ENCODE assay signal across 12 mouse cellular contexts in the genomic region with DNA sequence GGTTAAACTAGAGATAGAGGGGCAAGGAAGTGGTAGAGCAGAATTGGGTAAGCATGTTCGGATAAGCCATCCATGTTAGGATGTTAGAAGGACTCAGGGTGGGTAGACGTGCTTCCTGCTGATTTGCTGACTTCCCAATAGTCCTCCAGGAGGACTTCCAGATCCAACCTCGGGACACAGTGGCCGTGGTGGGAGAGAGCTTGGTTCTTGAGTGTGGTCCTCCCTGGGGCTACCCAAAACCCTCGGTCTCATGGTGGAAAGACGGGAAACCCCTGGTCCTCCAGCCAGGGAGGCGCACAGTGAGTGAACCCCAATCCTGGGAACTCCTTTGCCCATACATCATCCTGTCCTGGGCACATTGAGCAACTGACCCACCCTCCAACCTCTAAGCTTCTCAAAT. TPM values are rescaled to one million over a fixed set of nuclear protein-coding genes. Genes with fewer than 3 reads are reported as not detected.
DNase-seq lines count a peak whose midpoint lies in the region; ATAC-seq and TF ChIP-seq lines count a peak whose summit lies in the region.
"Had no signal": no experiment of that assay in that cellular context is flagged by ENCODE, and none has a peak within 500 bp of the region (broad histone marks: within the 10 kb centered on the region; RNA-seq: fewer than 3 reads in every experiment).

No protein-coding gene starts in this region.

- DNase-seq in hindbrain, postnatal 0 days (ENCODE audit: low spot score), result no peak
- DNase-seq in midbrain, embryonic 10.5 days (ENCODE audit: low spot score), result no peak
- DNase-seq in limb, embryonic 10.5 days (ENCODE audit: low spot score), result no peak
- no peak for DNase-seq in adrenal gland, postnatal 36 days
- DNase-seq in frontal cortex, postnatal 10 days (ENCODE audit: low spot score in 2 of 2), result no peak
- DNase-seq: cerebellum, postnatal 14 days; kidney, adult 11 months; right cerebral cortex, adult 18-20 months had no signal

- TF ChIP-seq CTCF in hindbrain, postnatal 0 days (IDR thresholded peaks at IDR 0.05; ENCODE audit: low read depth), result no peak

- ATAC-seq in hindbrain, postnatal 0 days, result no peak
- ATAC-seq in hindbrain, embryonic 16.5 days, result no peak
- no peak for ATAC-seq in midbrain, embryonic 16.5 days

- H3K27ac ChIP-seq in hindbrain, postnatal 0 days, result no peak overlapping the region
- no peak overlapping the region for H3K27ac ChIP-seq in hindbrain, embryonic 16.5 days (ENCODE audit: low read depth, low read length)
- no peak overlapping the region for H3K27ac ChIP-seq in midbrain, embryonic 10.5 days (replicated peaks)
- no peak overlapping the region for H3K27ac ChIP-seq in midbrain, embryonic 16.5 days (ENCODE audit: low read length)
- no peak overlapping the region for H3K27ac ChIP-seq in limb, embryonic 10.5 days

- H3K4me3 ChIP-seq in hindbrain, postnatal 0 days (ENCODE audit: low read length), result no peak overlapping the region
- no peak overlapping the region; the same call in 1 of the 2 replicates for H3K4me3 ChIP-seq in hindbrain, embryonic 16.5 days (ENCODE audit: low read length)
- peak overlapping the region; percentile 9; the same call in 1 of the 2 replicates for H3K4me3 ChIP-seq in midbrain, embryonic 10.5 days
- no peak overlapping the region for H3K4me3 ChIP-seq in midbrain, embryonic 16.5 days (ENCODE audit: low read depth, low read length)
- peak overlapping the region; percentile 29; the same call in 1 of the 2 replicates for H3K4me3 ChIP-seq in limb, embryonic 10.5 days
- H3K4me3 ChIP-seq: megakaryocyte, embryonic 14.5 days had no signal

- no peaks in the 10 kb centered on the region; the same call in 1 of the 2 replicates for H3K4me1 ChIP-seq in hindbrain, postnatal 0 days (ENCODE audit: insufficient read depth, low read length)
- H3K4me1 ChIP-seq in hindbrain, embryonic 16.5 days (ENCODE audit: control insufficient read depth, insufficient read depth, low read depth, low read length), result peaks cover 3% of the 10 kb centered on the region; the same call in 1 of the 2 replicates
- H3K4me1 ChIP-seq in midbrain, embryonic 10.5 days, result peaks cover 15% of the 10 kb centered on the region
- H3K4me1 ChIP-seq in midbrain, embryonic 16.5 days (ENCODE audit: control insufficient read depth, insufficient read depth, low read length), result 0 out of 2 replicates have a peak, but pooled peaks cover 4% of the 10 kb centered on the region
- peaks cover 7% of the 10 kb centered on the region for H3K4me1 ChIP-seq in limb, embryonic 10.5 days

- peak overlapping the region; percentile 18; the same call in 1 of the 2 replicates for H3K4me2 ChIP-seq in hindbrain, postnatal 0 days (ENCODE audit: low read depth, low read length)
- no peak overlapping the region for H3K4me2 ChIP-seq in hindbrain, embryonic 16.5 days (ENCODE audit: low read length)
- H3K4me2 ChIP-seq in midbrain, embryonic 16.5 days (ENCODE audit: low read length), result no peak overlapping the region

- H3K9ac ChIP-seq in hindbrain, postnatal 0 days (replicated peaks; ENCODE audit: low read length), result no peak overlapping the region
- H3K9ac ChIP-seq in hindbrain, embryonic 16.5 days (ENCODE audit: low read depth, low read length), result no peak overlapping the region
- no peak overlapping the region for H3K9ac ChIP-seq in midbrain, embryonic 16.5 days (ENCODE audit: low read depth, low read length)

- 81% methylated on average over 7 of the region's 7 CpGs for WGBS in hindbrain, postnatal 0 days
- WGBS in hindbrain, embryonic 16.5 days, result 85% methylated on average over 7 of the region's 7 CpGs
- 90% methylated on average over 7 of the region's 7 CpGs for WGBS in midbrain, embryonic 10.5 days
- 94% methylated on average over 7 of the region's 7 CpGs for WGBS in midbrain, embryonic 16.5 days
- WGBS in limb, embryonic 10.5 days, result 89% methylated on average over 7 of the region's 7 CpGs

- no peaks in the 10 kb centered on the region for H3K9me3 ChIP-seq in hindbrain, postnatal 0 days (ENCODE audit: low read length)
- H3K9me3 ChIP-seq in hindbrain, embryonic 16.5 days (ENCODE audit: control insufficient read depth, low read length), result no peaks in the 10 kb centered on the region
- H3K9me3 ChIP-seq in midbrain, embryonic 10.5 days (replicated peaks), result no peaks in the 10 kb centered on the region
- H3K9me3 ChIP-seq in midbrain, embryonic 16.5 days (replicated peaks; ENCODE audit: control insufficient read depth, low read length, poor library complexity, severe bottlenecking), result no peaks in the 10 kb centered on the region
- no peaks in the 10 kb centered on the region for H3K9me3 ChIP-seq in limb, embryonic 10.5 days (replicated peaks)
- H3K9me3 ChIP-seq: megakaryocyte, embryonic 14.5 days had no signal

- H3K36me3 ChIP-seq in hindbrain, postnatal 0 days (ENCODE audit: insufficient read depth, low read length), result no peaks in the 10 kb centered on the region
- no peaks in the 10 kb centered on the region for H3K36me3 ChIP-seq in hindbrain, embryonic 16.5 days (ENCODE audit: control insufficient read depth, insufficient read depth, low read length)
- no peaks in the 10 kb centered on the region for H3K36me3 ChIP-seq in midbrain, embryonic 10.5 days
- no peaks in the 10 kb centered on the region for H3K36me3 ChIP-seq in midbrain, embryonic 16.5 days (ENCODE audit: control insufficient read depth, insufficient read depth, low read length)
- no peaks in the 10 kb centered on the region for H3K36me3 ChIP-seq in limb, embryonic 10.5 days

- no peaks in the 10 kb centered on the region for H3K27me3 ChIP-seq in hindbrain, postnatal 0 days (ENCODE audit: insufficient read depth, low read length)
- no peaks in the 10 kb centered on the region for H3K27me3 ChIP-seq in hindbrain, embryonic 16.5 days (replicated peaks; ENCODE audit: control insufficient read depth, insufficient read depth, low read length)
- peaks cover 32% of the 10 kb centered on the region for H3K27me3 ChIP-seq in midbrain, embryonic 10.5 days (ENCODE audit: low read depth, poor library complexity, severe bottlenecking)
- no peaks in the 10 kb centered on the region for H3K27me3 ChIP-seq in midbrain, embryonic 16.5 days (ENCODE audit: control insufficient read depth, insufficient read depth, low read depth, low read length)
- H3K27me3 ChIP-seq in limb, embryonic 10.5 days (ENCODE audit: low read depth, poor library complexity, severe bottlenecking), result peaks cover 20% of the 10 kb centered on the region

RNA-seq across cellular contexts. Expression of a gene that starts 1.3 kb away (rescaled TPM):
- total RNA-seq in hindbrain, postnatal 0 days (2014; rRNA removed), result 12.5 and 13.1 TPM in 2 replicates
- polyA plus RNA-seq in hindbrain, postnatal 0 days (2015; fragmentation: Nextera tagmentation; extraction: Ambion mirVana), result 3.6 and 4.5 TPM in 2 replicates
- 5.5 and 8.6 TPM in 2 replicates for polyA plus RNA-seq in hindbrain, embryonic 16.5 days (2015; fragmentation: Nextera tagmentation; extraction: Ambion mirVana)
- polyA plus RNA-seq in midbrain, embryonic 10.5 days (2016; fragmentation: Nextera tagmentation; extraction: Ambion mirVana), result 5.6 and 6.0 TPM in 2 replicates
- 4.2 and 5.5 TPM in 2 replicates for polyA plus RNA-seq in midbrain, embryonic 16.5 days (2015; fragmentation: Nextera tagmentation; extraction: Ambion mirVana)
- 9.9 and 10.3 TPM in 2 replicates for polyA plus RNA-seq in limb, embryonic 10.5 days (2016; fragmentation: Nextera tagmentation; extraction: Ambion mirVana)
- total RNA-seq in adrenal gland, postnatal 36 days (2021), result 10 to 100 TPM; 21.7 to 33.5 TPM

RNA-seq across cellular contexts. Expression of a gene that starts 30.0 kb away (rescaled TPM):
- 2.0 and 2.8 TPM in 2 replicates for total RNA-seq in hindbrain, postnatal 0 days (2014; rRNA removed)
- polyA plus RNA-seq in hindbrain, postnatal 0 days (2015; fragmentation: Nextera tagmentation; extraction: Ambion mirVana), result 1.5 and 1.6 TPM in 2 replicates
- 7.3 and 12.1 TPM in 2 replicates for polyA plus RNA-seq in hindbrain, embryonic 16.5 days (2015; fragmentation: Nextera tagmentation; extraction: Ambion mirVana)
- polyA plus RNA-seq in midbrain, embryonic 10.5 days (2016; fragmentation: Nextera tagmentation; extraction: Ambion mirVana), result 13.1 and 36.6 TPM in 2 replicates
- 4.2 and 17.6 TPM in 2 replicates for polyA plus RNA-seq in midbrain, embryonic 16.5 days (2015; fragmentation: Nextera tagmentation; extraction: Ambion mirVana)
- 0.10 TPM in 1 of 2 replicates, not detected in the other for polyA plus RNA-seq in limb, embryonic 10.5 days (2016; fragmentation: Nextera tagmentation; extraction: Ambion mirVana)
- total RNA-seq in adrenal gland, postnatal 36 days (2021), result under 1 TPM; 0.76 to 0.86 TPM
- total RNA-seq: gastrocnemius, adult 18-20 months had no signal

RNA-seq across cellular contexts. Expression of a gene that starts 35.9 kb away (rescaled TPM):
- total RNA-seq in hindbrain, postnatal 0 days (2014; rRNA removed), result 40.5 and 45.9 TPM in 2 replicates
- polyA plus RNA-seq in hindbrain, postnatal 0 days (2015; fragmentation: Nextera tagmentation; extraction: Ambion mirVana), result 69.2 and 74.4 TPM in 2 replicates
- polyA plus RNA-seq in hindbrain, embryonic 16.5 days (2015; fragmentation: Nextera tagmentation; extraction: Ambion mirVana), result 42.0 and 46.2 TPM in 2 replicates
- polyA plus RNA-seq in midbrain, embryonic 10.5 days (2016; fragmentation: Nextera tagmentation; extraction: Ambion mirVana), result 0.04 and 0.05 TPM in 2 replicates
- 14.2 and 28.3 TPM in 2 replicates for polyA plus RNA-seq in midbrain, embryonic 16.5 days (2015; fragmentation: Nextera tagmentation; extraction: Ambion mirVana)
- 0.04 TPM in 1 of 2 replicates, not detected in the other for polyA plus RNA-seq in limb, embryonic 10.5 days (2016; fragmentation: Nextera tagmentation; extraction: Ambion mirVana)
- under 1 TPM in 1 of 2 experiments, not detected in 1; 0.20 TPM for total RNA-seq in adrenal gland, postnatal 36 days (2021)

RNA-seq across cellular contexts. Expression of a gene that starts 54.8 kb away (rescaled TPM):
- total RNA-seq in hindbrain, postnatal 0 days (2014; rRNA removed), result 5.5 and 6.9 TPM in 2 replicates
- polyA plus RNA-seq in hindbrain, postnatal 0 days (2015; fragmentation: Nextera tagmentation; extraction: Ambion mirVana), result 7.1 and 7.4 TPM in 2 replicates
- 6.1 and 7.1 TPM in 2 replicates for polyA plus RNA-seq in hindbrain, embryonic 16.5 days (2015; fragmentation: Nextera tagmentation; extraction: Ambion mirVana)
- polyA plus RNA-seq in midbrain, embryonic 10.5 days (2016; fragmentation: Nextera tagmentation; extraction: Ambion mirVana), result 11.7 and 13.1 TPM in 2 replicates
- 7.3 and 9.2 TPM in 2 replicates for polyA plus RNA-seq in midbrain, embryonic 16.5 days (2015; fragmentation: Nextera tagmentation; extraction: Ambion mirVana)
- 8.3 and 8.8 TPM in 2 replicates for polyA plus RNA-seq in limb, embryonic 10.5 days (2016; fragmentation: Nextera tagmentation; extraction: Ambion mirVana)
- total RNA-seq in adrenal gland, postnatal 36 days (2021), result 1 to 10 TPM; 2.1 TPM

Comparison
In these comparisons a context has a peak if more than half of its experiments do, and no peak if none do; other contexts are left out.
1. H3K4me3 ChIP-seq: peak in midbrain, embryonic 10.5 days (single experiment) and limb, embryonic 10.5 days (single experiment); none in hindbrain, postnatal 0 days (single experiment), hindbrain, embryonic 16.5 days (single experiment) and midbrain, embryonic 16.5 days (single experiment).
2. RNA of a gene that starts 35.9 kb away (polyA plus RNA-seq): 69.2 to 74.4 TPM in hindbrain, postnatal 0 days, 42.0 to 46.2 TPM in hindbrain, embryonic 16.5 days and 14.2 to 28.3 TPM in midbrain, embryonic 16.5 days; 0.04 to 0.05 TPM in midbrain, embryonic 10.5 days and 0.04 TPM in limb, embryonic 10.5 days; every median in the first group is over 10 times any median in the second.